Mouse (Mus musculus): ENCODE measurements around the gene Txnrd2. TPM values are rescaled to one million over a fixed set of nuclear protein-coding genes. Genes with fewer than 3 reads are reported as not detected.

Txnrd2 gene
- total RNA-seq, 2 experiments from 2014 or later, result 29.9 to 34.6 TPM

GRCm38 (mm10) chr16:18443385-18443841 lies 17.2 kb downstream of the Txnrd2 start:
- peak; percentile 93 to 99 for DNase-seq
- intact Hi-C loops (cut with DNase I), result loop anchor here (1.0 kb wide), 1 partner anchor 174 kb away; no protein-coding TSS in a partner anchor

GRCm38 (mm10) chr16:18447243-18447642 lies 21.1 kb downstream of the Txnrd2 start:
- intact Hi-C loops (cut with DNase I), result no loop called here

GRCm38 (mm10) chr16:18448104-18448503 lies 21.9 kb downstream of the Txnrd2 start:
- DNase-seq, result no peak
- intact Hi-C loops (cut with DNase I), result no loop called here

More at GRCm38 (mm10) chr16:18447243-18447642, 21.1 kb downstream of the Txnrd2 start:
- no peak for DNase-seq

GRCm38 (mm10) chr16:18449005-18449404 lies 22.8 kb downstream of the Txnrd2 start:
- no peak for DNase-seq
- intact Hi-C loops (cut with DNase I), result no loop called here

GRCm38 (mm10) chr16:18451486-18452181 lies 25.4 kb downstream of the Txnrd2 start:
- intact Hi-C loops (cut with DNase I), result no loop called here

GRCm38 (mm10) chr16:18452361-18452862 lies 26.2 kb downstream of the Txnrd2 start:
- DNase-seq, result no peak
- intact Hi-C loops (cut with DNase I), result no loop called here

More at GRCm38 (mm10) chr16:18451486-18452181, 25.4 kb downstream of the Txnrd2 start:
- DNase-seq, result no peak

- intact Hi-C loops (cut with DNase I), result no loop called here
- peak in 1 of 2 experiments; percentile 17 for DNase-seq
Measured at GRCm38 (mm10) chr16:18453846-18454245, 27.7 kb downstream of the Txnrd2 start.

- no peak for DNase-seq
- intact Hi-C loops (cut with DNase I), result no loop called here
Measured at GRCm38 (mm10) chr16:18455407-18455806, 29.2 kb downstream of the Txnrd2 start.

GRCm38 (mm10) chr16:18458661-18459060 lies 32.5 kb downstream of the Txnrd2 start:
- intact Hi-C loops (cut with DNase I), result no loop called here

GRCm38 (mm10) chr16:18459335-18459954 lies 33.3 kb downstream of the Txnrd2 start:
- peak in 1 of 2 experiments; percentile 18 for DNase-seq
- intact Hi-C loops (cut with DNase I), result no loop called here

More at GRCm38 (mm10) chr16:18458661-18459060, 32.5 kb downstream of the Txnrd2 start:
- no peak for DNase-seq

GRCm38 (mm10) chr16:18459955-18460370 lies 33.8 kb downstream of the Txnrd2 start:
- peak; percentile 37 to 40 for DNase-seq
- intact Hi-C loops (cut with DNase I), result no loop called here

- DNase-seq, result no peak
- intact Hi-C loops (cut with DNase I), result no loop called here
Measured at GRCm38 (mm10) chr16:18460826-18461225, 34.6 kb downstream of the Txnrd2 start.

GRCm38 (mm10) chr16:18462031-18462430 lies 35.8 kb downstream of the Txnrd2 start:
- no peak for DNase-seq
- intact Hi-C loops (cut with DNase I), result no loop called here

GRCm38 (mm10) chr16:18462598-18462997 lies 36.4 kb downstream of the Txnrd2 start:
- intact Hi-C loops (cut with DNase I), result no loop called here
- DNase-seq, result peak; percentile 30 to 32

GRCm38 (mm10) chr16:18464271-18464670 lies 38.1 kb downstream of the Txnrd2 start:
- peak; percentile 43 to 47 for DNase-seq
- intact Hi-C loops (cut with DNase I), result no loop called here

GRCm38 (mm10) chr16:18470829-18471228 lies 44.6 kb downstream of the Txnrd2 start:
- no peak for DNase-seq
- intact Hi-C loops (cut with DNase I), result no loop called here

- no peak for DNase-seq
- intact Hi-C loops (cut with DNase I), result no loop called here
Measured at GRCm38 (mm10) chr16:18471381-18471955, 45.3 kb downstream of the Txnrd2 start.

GRCm38 (mm10) chr16:18471976-18472375 lies 45.8 kb downstream of the Txnrd2 start:
- intact Hi-C loops (cut with DNase I), result no loop called here
- DNase-seq, result no peak

GRCm38 (mm10) chr16:18472416-18472815 lies 46.2 kb downstream of the Txnrd2 start:
- no peak for DNase-seq
- intact Hi-C loops (cut with DNase I), result no loop called here

GRCm38 (mm10) chr16:18472976-18473375 lies 46.8 kb downstream of the Txnrd2 start:
- DNase-seq, result no peak
- intact Hi-C loops (cut with DNase I), result no loop called here

- no peak for DNase-seq
- intact Hi-C loops (cut with DNase I), result no loop called here
Measured at GRCm38 (mm10) chr16:18474021-18474420, 47.8 kb downstream of the Txnrd2 start.

All from heart, postnatal 14 days (tissue).